Mouse (Mus musculus) R1 (cell line): ENCODE measurements around the gene Mroh3.

ENCODE experiments used
- DNase-seq: peaks from one replicate; pipeline ENCODE4 v3.0.0-alpha.2; 2018; ENCODE audit warnings: low read depth, low spot score

Gene Mroh3

GRCm38 (mm10) chr1:136228328-136229039 is 15.9 kb upstream of the Mroh3 start:
- no peak for DNase-seq

- no peak for DNase-seq
Observed at GRCm38 (mm10) chr1:136227870-136228269, 15.2 kb upstream of the Mroh3 start.

GRCm38 (mm10) chr1:136226626-136227025 is 14.0 kb upstream of the Mroh3 start:
- no peak for DNase-seq

- no peak for DNase-seq
Observed at GRCm38 (mm10) chr1:136225846-136226245, 13.2 kb upstream of the Mroh3 start.

GRCm38 (mm10) chr1:136223758-136224342 is 11.2 kb upstream of the Mroh3 start:
- DNase-seq, result no peak

GRCm38 (mm10) chr1:136222386-136222785 is 9.8 kb upstream of the Mroh3 start:
- DNase-seq, result no peak

GRCm38 (mm10) chr1:136220037-136220871 is 7.6 kb upstream of the Mroh3 start:
- no peak for DNase-seq

GRCm38 (mm10) chr1:136214304-136214703 is 1.7 kb upstream of the Mroh3 start:
- DNase-seq, result no peak

- no peak for DNase-seq
Observed at GRCm38 (mm10) chr1:136190033-136190432, 22.6 kb downstream of the Mroh3 start.

GRCm38 (mm10) chr1:136179511-136180001 is 33.1 kb downstream of the Mroh3 start:
- DNase-seq, result no peak

GRCm38 (mm10) chr1:136178741-136179140 is 33.9 kb downstream of the Mroh3 start:
- no peak for DNase-seq

- DNase-seq, result no peak
Observed at GRCm38 (mm10) chr1:136177085-136177484, 35.5 kb downstream of the Mroh3 start.

GRCm38 (mm10) chr1:136175183-136175582 is 37.4 kb downstream of the Mroh3 start:
- DNase-seq, result peak; percentile 73

GRCm38 (mm10) chr1:136174101-136174606 is 38.5 kb downstream of the Mroh3 start:
- peak; percentile 82 for DNase-seq

- no peak for DNase-seq
Observed at GRCm38 (mm10) chr1:136172696-136173095, 39.9 kb downstream of the Mroh3 start.

- DNase-seq, result peak; percentile 74
Observed at GRCm38 (mm10) chr1:136170109-136170508, 42.5 kb downstream of the Mroh3 start.

GRCm38 (mm10) chr1:136167657-136168056 is 45.0 kb downstream of the Mroh3 start:
- DNase-seq, result no peak

GRCm38 (mm10) chr1:136165436-136165835 is 47.2 kb downstream of the Mroh3 start:
- peak; percentile 58 for DNase-seq

- no peak for DNase-seq
Observed at GRCm38 (mm10) chr1:136161333-136161921, 51.2 kb downstream of the Mroh3 start.

GRCm38 (mm10) chr1:136160930-136161329 is 51.7 kb downstream of the Mroh3 start:
- DNase-seq, result no peak

- DNase-seq, result no peak
Observed at GRCm38 (mm10) chr1:136160297-136160696, 52.3 kb downstream of the Mroh3 start.

GRCm38 (mm10) chr1:136159830-136160229 is 52.8 kb downstream of the Mroh3 start:
- peak; percentile 74 for DNase-seq
